Mouse (Mus musculus) forebrain, embryonic 14.5 days (tissue): ENCODE measurements at regions not wholly inside any gene's neighbourhood (a gene's known extent, or its start where the extent isn't known, plus 50 kb on each side); places are given as distances from the start of the nearest gene placed in this dataset.

Experiments used
- ATAC-seq: fragments of 200-750 bp; cut with Nextera tagmentation; 2 replicates; pipeline ENCODE4 v1.8.0; 2017; ENCODE audit warnings: mild to moderate bottlenecking, moderate library complexity
- DNase-seq: peaks from one replicate; pipeline ENCODE4 v3.0.0-alpha.2; 2015; ENCODE audit warnings: low spot score
- H3K27ac ChIP-seq: fragments of 300-500 bp; sonication (generic); 2 replicates; pipeline ENCODE4 v1.5.1; 2014; ENCODE audit warnings: low read depth, mild to moderate bottlenecking, control low read depth, low read length, moderate library complexity
- H3K27me3 ChIP-seq: fragments of 300-500 bp; sonication (generic); replicated peaks from 2 replicates; pipeline ENCODE4 v1.6.1; 2014; ENCODE audit warnings: low read length, control low read depth, mixed read lengths; ENCODE audit not compliant: control insufficient read depth, insufficient read depth
- H3K36me3 ChIP-seq: fragments of 300-500 bp; sonication (generic); 2 replicates; pipeline ENCODE4 v1.6.1; 2014; ENCODE audit warnings: low read length, control low read depth; ENCODE audit not compliant: control insufficient read depth, insufficient read depth
- H3K4me1 ChIP-seq: fragments of 300-500 bp; sonication (generic); 2 replicates; pipeline ENCODE4 v1.6.1; 2014; ENCODE audit warnings: antibody characterized with exemption, low read length, control low read depth; ENCODE audit not compliant: control insufficient read depth, insufficient read depth
- H3K4me2 ChIP-seq: fragments of 300-500 bp; sonication (generic); 2 replicates; pipeline ENCODE4 v1.6.1; 2014; ENCODE audit warnings: mild to moderate bottlenecking, control low read depth, low read length
- H3K4me3 ChIP-seq: fragments of 300-500 bp; sonication (generic); 2 replicates; pipeline ENCODE4 v1.5.1; 2014; ENCODE audit warnings: low read depth, low read length, control low read depth
- H3K9ac ChIP-seq: fragments of 300-500 bp; sonication (generic); 2 replicates; pipeline ENCODE4 v1.6.1; 2014; ENCODE audit warnings: mild to moderate bottlenecking, low read length, control low read depth, moderate library complexity
- H3K9me3 ChIP-seq: fragments of 300-500 bp; sonication (generic); replicated peaks from 2 replicates; pipeline ENCODE4 v1.6.1; 2016; ENCODE audit warnings: low read length, control low read depth, mixed read lengths; ENCODE audit not compliant: control insufficient read depth
- WGBS: fragments of 180-500 bp; shearing (Covaris S2); extraction: QIAGEN DNeasy Blood & Tissue Kit; methylation state at CpG from one replicate; pipeline ENCODE4 v1.1.7; 2014; 5-methylcytosine and 5-hydroxymethylcytosine counted together

- WGBS = 46% methylated on average over 15 of the region's 15 CpGs
Measured at GRCm38 (mm10) chr1:184395215-184395614, 337.2 kb downstream of the Hlx start.

GRCm38 (mm10) chr1:184394559-184395194, 337.7 kb downstream of the Hlx start:
- no peak overlapping the region for H3K4me2 ChIP-seq
- no peak overlapping the region for H3K4me3 ChIP-seq
- 85% methylated on average over 12 of the region's 12 CpGs for WGBS
- H3K36me3 ChIP-seq = no peaks in the 10 kb centered on the region
- no peaks in the 10 kb centered on the region for H3K4me1 ChIP-seq
- ATAC-seq (no peak), DNase-seq (no peak)
- no peak overlapping the region for H3K27ac ChIP-seq
- no peaks in the 10 kb centered on the region for H3K9me3 ChIP-seq
- H3K9ac ChIP-seq = no peak overlapping the region
- H3K27me3 ChIP-seq = no peaks in the 10 kb centered on the region

More at GRCm38 (mm10) chr1:184395215-184395614, 337.2 kb downstream of the Hlx start:
- H3K27ac ChIP-seq = no peak overlapping the region
- no peak overlapping the region for H3K9ac ChIP-seq
- no peak overlapping the region for H3K4me3 ChIP-seq
- no peaks in the 10 kb centered on the region for H3K36me3 ChIP-seq
- ATAC-seq (peak; percentile 55; the same call in 1 of the 2 replicates), DNase-seq (peak; percentile 53)
- no peak overlapping the region for H3K4me2 ChIP-seq
- H3K27me3 ChIP-seq = no peaks in the 10 kb centered on the region
- H3K4me1 ChIP-seq = no peaks in the 10 kb centered on the region
- no peaks in the 10 kb centered on the region for H3K9me3 ChIP-seq

- 52% methylated on average over 7 of the region's 7 CpGs for WGBS
- Histone ChIP-seq H3K27me3 (no peaks in the 10 kb centered on the region), H3K9ac (no peak overlapping the region), H3K9me3 (no peaks in the 10 kb centered on the region), H3K36me3 (no peaks in the 10 kb centered on the region), H3K4me3 (no peak overlapping the region), H3K27ac (no peak overlapping the region), H3K4me1 (no peaks in the 10 kb centered on the region), H3K4me2 (no peak overlapping the region)
- ATAC-seq = no peak
- DNase-seq = no peak
Measured at GRCm38 (mm10) chr1:184384088-184384823, 348.2 kb downstream of the Hlx start.

- H3K27me3 ChIP-seq = no peaks in the 10 kb centered on the region
Measured at GRCm38 (mm10) chr1:184378665-184379064, 344.6 kb upstream of the 1700056E22Rik start.

GRCm38 (mm10) chr1:184365026-184365425, 330.9 kb upstream of the 1700056E22Rik start:
- no peak overlapping the region for H3K27ac ChIP-seq
- H3K9ac ChIP-seq = no peak overlapping the region
- DNase-seq (peak; percentile 13), ATAC-seq (no peak)
- H3K4me3 ChIP-seq = no peak overlapping the region
- H3K4me1 ChIP-seq = no peaks in the 10 kb centered on the region
- no peak overlapping the region for H3K4me2 ChIP-seq
- H3K36me3 ChIP-seq = no peaks in the 10 kb centered on the region
- H3K27me3 ChIP-seq = no peaks in the 10 kb centered on the region
- H3K9me3 ChIP-seq = no peaks in the 10 kb centered on the region

More at GRCm38 (mm10) chr1:184378665-184379064, 344.6 kb upstream of the 1700056E22Rik start:
- DNase-seq (no peak), ATAC-seq (no peak)
- H3K4me3 ChIP-seq = no peak overlapping the region
- 91% methylated on average over 1 of the region's 1 CpGs for WGBS
- H3K9me3 ChIP-seq = no peaks in the 10 kb centered on the region
- H3K4me2 ChIP-seq = no peak overlapping the region
- H3K9ac ChIP-seq = no peak overlapping the region
- H3K36me3 ChIP-seq = no peaks in the 10 kb centered on the region
- H3K27ac ChIP-seq = no peak overlapping the region
- H3K4me1 ChIP-seq = no peaks in the 10 kb centered on the region

GRCm38 (mm10) chr1:184358226-184358568, 324.1 kb upstream of the 1700056E22Rik start:
- ATAC-seq (no peak), DNase-seq (peak; percentile 27)
- no peak overlapping the region for H3K4me3 ChIP-seq
- no peaks in the 10 kb centered on the region for H3K36me3 ChIP-seq
- H3K4me1 ChIP-seq = no peaks in the 10 kb centered on the region
- WGBS = 75% methylated on average over 6 of the region's 6 CpGs
- H3K4me2 ChIP-seq = no peak overlapping the region
- no peak overlapping the region for H3K27ac ChIP-seq
- H3K27me3 ChIP-seq = no peaks in the 10 kb centered on the region
- no peak overlapping the region for H3K9ac ChIP-seq
- H3K9me3 ChIP-seq = no peaks in the 10 kb centered on the region

GRCm38 (mm10) chr1:184357474-184358225, 323.5 kb upstream of the 1700056E22Rik start:
- WGBS = 86% methylated on average over 4 of the region's 4 CpGs
- DNase-seq = no peak

GRCm38 (mm10) chr1:184353832-184354449, 319.8 kb upstream of the 1700056E22Rik start:
- H3K36me3 ChIP-seq = no peaks in the 10 kb centered on the region
- ATAC-seq (no peak), DNase-seq (no peak)
- H3K4me1 ChIP-seq = no peaks in the 10 kb centered on the region
- H3K9ac ChIP-seq = no peak overlapping the region
- 74% methylated on average over 8 of the region's 8 CpGs for WGBS
- no peak overlapping the region for H3K4me2 ChIP-seq
- H3K9me3 ChIP-seq = no peaks in the 10 kb centered on the region
- no peaks in the 10 kb centered on the region for H3K27me3 ChIP-seq
- no peak overlapping the region for H3K27ac ChIP-seq
- H3K4me3 ChIP-seq = no peak overlapping the region

More at GRCm38 (mm10) chr1:184357474-184358225, 323.5 kb upstream of the 1700056E22Rik start:
- Histone ChIP-seq H3K9me3 (no peaks in the 10 kb centered on the region), H3K27ac (no peak overlapping the region), H3K4me1 (no peaks in the 10 kb centered on the region), H3K9ac (no peak overlapping the region), H3K4me3 (no peak overlapping the region), H3K27me3 (no peaks in the 10 kb centered on the region), H3K36me3 (no peaks in the 10 kb centered on the region), H3K4me2 (no peak overlapping the region)
- ATAC-seq = no peak
